Mouse (Mus musculus) intestine, embryonic 14.5 days (tissue): ENCODE data around the gene Hnrnpc. TPM values are rescaled to one million over a fixed set of nuclear protein-coding genes. Genes with fewer than 3 reads are reported as not detected.

Experiments used
- ATAC-seq: fragments of 200-750 bp; cut with Nextera tagmentation; replicated peaks from 2 replicates; pipeline ENCODE4 v1.8.0; 2017; ENCODE audit warnings: low read depth, moderate number of reproducible peaks, moderate TSS enrichment, moderate library complexity; ENCODE audit not compliant: low FRiP score, low TSS enrichment
- DNase-seq: peaks from one replicate; pipeline ENCODE4 v3.0.0-alpha.2; 2018; ENCODE audit warnings: low spot score
- H3K27ac ChIP-seq: fragments of 300-500 bp; sonication (generic); 2 replicates; pipeline ENCODE4 v1.5.1; 2014; ENCODE audit warnings: low read depth, mild to moderate bottlenecking, control low read depth
- H3K27me3 ChIP-seq: fragments of 300-500 bp; sonication (generic); replicated peaks from 2 replicates; pipeline ENCODE4 v1.6.1; 2014; ENCODE audit warnings: low read length, control low read depth; ENCODE audit not compliant: control insufficient read depth, insufficient read depth
- H3K36me3 ChIP-seq: fragments of 300-500 bp; sonication (generic); 2 replicates; pipeline ENCODE4 v1.6.1; 2014; ENCODE audit warnings: low read length, control low read depth; ENCODE audit not compliant: control insufficient read depth, insufficient read depth
- H3K4me1 ChIP-seq: fragments of 300-500 bp; sonication (generic); replicated peaks from 2 replicates; pipeline ENCODE4 v1.6.1; 2014; ENCODE audit warnings: low read length, control low read depth, mixed read lengths; ENCODE audit not compliant: control insufficient read depth, insufficient read depth
- H3K4me2 ChIP-seq: fragments of 300-500 bp; sonication (generic); 2 replicates; pipeline ENCODE4 v1.6.1; 2014; ENCODE audit warnings: low read length
- H3K4me3 ChIP-seq: fragments of 300-500 bp; sonication (generic); 2 replicates; pipeline ENCODE4 v1.5.1; 2014; ENCODE audit warnings: low read depth, low read length, control low read depth, mixed read lengths
- H3K9ac ChIP-seq: fragments of 300-500 bp; sonication (generic); 2 replicates; pipeline ENCODE4 v1.6.1; 2014; ENCODE audit warnings: mild to moderate bottlenecking, low read length
- H3K9me3 ChIP-seq: fragments of 300-500 bp; sonication (generic); 2 replicates; pipeline ENCODE4 v1.6.1; 2016; ENCODE audit warnings: low read length, control low read depth; ENCODE audit not compliant: control insufficient read depth
- WGBS: fragments of 180-500 bp; shearing (Covaris S2); extraction: QIAGEN DNeasy Blood & Tissue Kit; methylation state at CpG from one replicate; pipeline ENCODE4 v1.1.7; 2014; 5-methylcytosine and 5-hydroxymethylcytosine counted together
- polyA plus RNA-seq: library from polyadenylated mRNA; unstranded; fragments of >200 nt; fragmentation: Nextera tagmentation; extraction: Ambion mirVana; gene quantifications from 2 replicates; pipeline ENCODE4 v1.2.1, GENCODE M21; 2014

Hnrnpc gene
- polyA plus RNA-seq, result 530 and 607 TPM in 2 replicates

- WGBS, result under 1% methylated on average over 50 of the region's 50 CpGs
- ATAC-seq, result peak; percentile 98
- Histone ChIP-seq H3K4me3 (peak within 1 kb of the TSS; percentile 85), H3K36me3 (peaks cover 13% of the 10 kb centered on the region; the same call in 1 of the 2 replicates), H3K27ac (peak within 1 kb of the TSS; percentile 94), H3K4me1 (peaks cover 24% of the 10 kb centered on the region), H3K27me3 (no peaks in the 10 kb centered on the region), H3K4me2 (peak within 1 kb of the TSS; percentile 89), H3K9me3 (no peaks in the 10 kb centered on the region), H3K9ac (peak within 1 kb of the TSS; percentile 100)
- peak; percentile 100 for DNase-seq
These were observed at the start of gene Hnrnpc for GRCm38 (mm10) chr14:52103856-52104676. TSS of gene Hnrnpc (minus strand) at chr14:52104028.

- Histone ChIP-seq H3K27me3 (no peaks in the 10 kb centered on the region), H3K4me2 (no peak overlapping the region), H3K4me1 (no peaks in the 10 kb centered on the region), H3K27ac (no peak overlapping the region), H3K4me3 (no peak overlapping the region), H3K36me3 (no peaks in the 10 kb centered on the region), H3K9ac (no peak overlapping the region), H3K9me3 (no peaks in the 10 kb centered on the region)
- WGBS, result 54% methylated on average over 3 of the region's 3 CpGs
- DNase-seq (no peak), ATAC-seq (no peak)
These were observed 48.8 kb upstream of the Hnrnpc start for GRCm38 (mm10) chr14:52152613-52153012.

- DNase-seq, result no peak
- H3K9ac ChIP-seq, result no peak overlapping the region
- H3K27ac ChIP-seq, result no peak overlapping the region
- no peaks in the 10 kb centered on the region for H3K27me3 ChIP-seq
- H3K4me3 ChIP-seq, result no peak overlapping the region
- WGBS, result 41% methylated on average over 7 of the region's 7 CpGs
- ATAC-seq, result no peak
- H3K9me3 ChIP-seq, result no peaks in the 10 kb centered on the region
- no peaks in the 10 kb centered on the region for H3K4me1 ChIP-seq
- H3K36me3 ChIP-seq, result no peaks in the 10 kb centered on the region
- H3K4me2 ChIP-seq, result no peak overlapping the region
These were observed 48.4 kb upstream of the Hnrnpc start for GRCm38 (mm10) chr14:52152179-52152578.

- H3K27ac ChIP-seq, result no peak overlapping the region
- DNase-seq (no peak), ATAC-seq (no peak)
- H3K36me3 ChIP-seq, result no peaks in the 10 kb centered on the region
- H3K9me3 ChIP-seq, result no peaks in the 10 kb centered on the region
- H3K27me3 ChIP-seq, result no peaks in the 10 kb centered on the region
- no peaks in the 10 kb centered on the region for H3K4me1 ChIP-seq
- H3K9ac ChIP-seq, result no peak overlapping the region
- H3K4me2 ChIP-seq, result no peak overlapping the region
- 67% methylated on average over 4 of the region's 4 CpGs for WGBS
- no peak overlapping the region for H3K4me3 ChIP-seq
These were observed 46.1 kb upstream of the Hnrnpc start for GRCm38 (mm10) chr14:52149888-52150287.

- WGBS, result 59% methylated on average over 4 of the region's 4 CpGs
- Histone ChIP-seq H3K9me3 (no peaks in the 10 kb centered on the region), H3K27ac (no peak overlapping the region), H3K36me3 (no peaks in the 10 kb centered on the region), H3K4me3 (no peak overlapping the region), H3K9ac (no peak overlapping the region), H3K27me3 (no peaks in the 10 kb centered on the region), H3K4me1 (no peaks in the 10 kb centered on the region), H3K4me2 (no peak overlapping the region)
- ATAC-seq (no peak), DNase-seq (no peak)
These were observed 42.7 kb upstream of the Hnrnpc start for GRCm38 (mm10) chr14:52146540-52146939.

- H3K27ac ChIP-seq, result no peak overlapping the region
- H3K4me3 ChIP-seq, result no peak overlapping the region
- WGBS, result 73% methylated on average over 4 of the region's 4 CpGs
- no peak overlapping the region for H3K9ac ChIP-seq
- 0 out of 2 replicates have a peak, but pooled peaks cover 8% of the 10 kb centered on the region for H3K4me1 ChIP-seq
- ATAC-seq (no peak), DNase-seq (no peak)
- no peaks in the 10 kb centered on the region for H3K9me3 ChIP-seq
- H3K4me2 ChIP-seq, result no peak overlapping the region
- no peaks in the 10 kb centered on the region for H3K36me3 ChIP-seq
- no peaks in the 10 kb centered on the region for H3K27me3 ChIP-seq
These were observed 40.3 kb upstream of the Hnrnpc start for GRCm38 (mm10) chr14:52144165-52144564.

GRCm38 (mm10) chr14:52141445-52142127 lies 37.8 kb upstream of the Hnrnpc start:
- H3K27me3 ChIP-seq, result no peaks in the 10 kb centered on the region
- H3K9me3 ChIP-seq, result no peaks in the 10 kb centered on the region
- DNase-seq, result no peak
- WGBS, result 66% methylated on average over 16 of the region's 16 CpGs
- no peaks in the 10 kb centered on the region for H3K36me3 ChIP-seq
- no peak overlapping the region for H3K9ac ChIP-seq
- no peak overlapping the region for H3K4me3 ChIP-seq
- peak overlapping the region; percentile 29 for H3K4me2 ChIP-seq
- H3K4me1 ChIP-seq, result 0 out of 2 replicates have a peak, but pooled peaks cover 8% of the 10 kb centered on the region
- no peak overlapping the region for H3K27ac ChIP-seq
- no peak for ATAC-seq

GRCm38 (mm10) chr14:52140577-52141444 lies 37.0 kb upstream of the Hnrnpc start:
- H3K27me3 ChIP-seq, result no peaks in the 10 kb centered on the region
- no peak for ATAC-seq
- H3K9ac ChIP-seq, result no peak overlapping the region
- no peaks in the 10 kb centered on the region for H3K9me3 ChIP-seq
- no peak for DNase-seq
- H3K4me2 ChIP-seq, result peak overlapping the region; percentile 29
- no peak overlapping the region for H3K4me3 ChIP-seq
- no peaks in the 10 kb centered on the region for H3K36me3 ChIP-seq
- H3K27ac ChIP-seq, result no peak overlapping the region
- H3K4me1 ChIP-seq, result 0 out of 2 replicates have a peak, but pooled peaks cover 8% of the 10 kb centered on the region
- 46% methylated on average over 19 of the region's 19 CpGs for WGBS
